Mouse (Mus musculus): Measurements from ENCODE around the gene Abca5.

DNA sequence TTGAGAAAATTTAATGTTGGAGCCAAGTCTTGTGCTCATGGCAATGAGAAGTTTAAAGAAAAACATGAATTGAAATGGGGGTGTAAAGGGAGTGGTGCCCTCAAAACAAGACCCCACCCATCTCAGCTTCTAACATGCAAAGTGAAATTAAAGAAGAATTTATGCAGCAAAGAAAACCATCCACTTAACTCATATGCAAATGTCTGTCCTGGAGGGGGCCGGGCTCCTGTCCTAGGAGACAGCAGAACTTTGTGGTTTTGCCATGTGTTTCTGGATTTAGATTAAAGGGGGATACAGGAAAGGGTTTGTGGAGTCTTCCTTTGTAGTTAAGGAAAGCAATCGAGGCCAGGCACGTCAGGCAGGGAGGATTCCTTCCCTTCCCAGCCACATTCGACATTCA is 79.6 kb downstream of the Abca5 start:
- TF ChIP-seq EP300 (IDR thresholded peaks at IDR 0.05; ENCODE audit: low read depth) (no peak), CTCF (IDR thresholded peaks at IDR 0.05; ENCODE audit: low read depth) (no peak)

All from liver, embryonic 14.5 days (tissue).